Mouse (Mus musculus) neural tube, embryonic 12.5 days (tissue): ENCODE data around the gene Pdzk1ip1. TPM values are rescaled to one million over a fixed set of nuclear protein-coding genes. Genes with fewer than 3 reads are reported as not detected.

Experiments
- polyA plus RNA-seq: library from polyadenylated mRNA; unstranded; fragments of >200 nt; fragmentation: Nextera tagmentation; extraction: Ambion mirVana; gene quantifications from 2 replicates; pipeline ENCODE4 v1.2.1, GENCODE M21; 2016

The Pdzk1ip1 gene
- polyA plus RNA-seq, 1 experiment from 2014 or later = 8.0 TPM

Other genes with a start within 250 kb of the Pdzk1ip1 start
- gene Foxd2, start 179.8 kb upstream of the Pdzk1ip1 start, polyA plus RNA-seq = 2.2 and 2.5 TPM in 2 replicates
- gene Foxe3, start 162.7 kb upstream of the Pdzk1ip1 start, polyA plus RNA-seq = not detected in 2 replicates
- 156 and 168 TPM in 2 replicates for gene Cmpk1, start 101.5 kb upstream of the Pdzk1ip1 start, polyA plus RNA-seq
- 8.9 and 10.2 TPM in 2 replicates for gene Stil, start 88.5 kb upstream of the Pdzk1ip1 start, polyA plus RNA-seq
- gene Tal1, start 32.3 kb upstream of the Pdzk1ip1 start, polyA plus RNA-seq = 3.0 and 3.3 TPM in 2 replicates
- 2.3 and 3.2 TPM in 2 replicates for gene Cyp4x1, start 45.6 kb downstream of the Pdzk1ip1 start, polyA plus RNA-seq
- gene Cyp4a29, start 153.4 kb downstream of the Pdzk1ip1 start, polyA plus RNA-seq = not detected in 2 replicates
- not detected in 2 replicates for gene Cyp4a12a, start 210.3 kb downstream of the Pdzk1ip1 start, polyA plus RNA-seq